Mouse (Mus musculus): ENCODE results near the gene Aldh1l1.
A peak's percentile ranks its signal among the peaks of the same experiment; 100 is the strongest.

Gene Aldh1l1

DNA sequence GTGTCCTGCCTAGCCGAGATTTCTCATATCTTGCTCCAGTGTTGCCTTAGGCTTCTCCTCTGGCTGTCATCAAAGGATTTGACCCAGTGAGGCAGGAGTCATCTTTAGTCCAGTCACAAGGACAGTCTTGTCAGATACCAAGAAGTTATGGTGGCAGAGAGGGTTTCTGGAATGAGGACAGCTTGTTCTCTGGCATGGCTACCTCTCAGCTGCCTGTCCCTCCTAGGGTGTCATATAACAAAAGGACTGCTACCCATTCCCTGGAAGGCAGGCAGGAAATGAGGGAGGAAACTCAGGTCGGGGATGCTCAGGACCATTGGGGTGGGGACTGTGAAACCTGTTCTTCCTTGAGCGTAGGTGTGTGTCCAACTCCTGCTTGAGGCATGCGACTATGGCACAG, 14.1 kb upstream of the Aldh1l1 start:
- no peak for DNase-seq

DNA sequence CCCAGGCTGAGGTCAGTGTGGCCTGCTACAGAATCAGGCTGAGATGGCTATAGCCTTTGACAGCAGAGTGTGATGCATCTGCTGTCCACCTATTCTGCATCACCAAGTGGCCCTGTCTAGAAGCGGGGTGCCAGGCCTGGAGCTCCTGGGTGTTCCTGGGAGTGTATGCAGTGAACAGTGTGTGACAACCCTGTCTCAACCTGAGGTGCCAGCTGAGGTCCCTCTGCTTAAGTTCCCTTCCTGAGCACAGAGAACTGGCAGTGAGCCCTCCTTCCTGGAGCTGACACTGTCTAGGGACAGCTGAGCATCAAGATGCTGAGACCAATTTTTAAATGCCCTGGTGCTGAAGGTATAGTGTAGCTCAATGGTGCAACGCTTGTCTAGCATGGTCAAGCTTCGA, 13.5 kb upstream of the Aldh1l1 start:
- no peak for DNase-seq

DNA sequence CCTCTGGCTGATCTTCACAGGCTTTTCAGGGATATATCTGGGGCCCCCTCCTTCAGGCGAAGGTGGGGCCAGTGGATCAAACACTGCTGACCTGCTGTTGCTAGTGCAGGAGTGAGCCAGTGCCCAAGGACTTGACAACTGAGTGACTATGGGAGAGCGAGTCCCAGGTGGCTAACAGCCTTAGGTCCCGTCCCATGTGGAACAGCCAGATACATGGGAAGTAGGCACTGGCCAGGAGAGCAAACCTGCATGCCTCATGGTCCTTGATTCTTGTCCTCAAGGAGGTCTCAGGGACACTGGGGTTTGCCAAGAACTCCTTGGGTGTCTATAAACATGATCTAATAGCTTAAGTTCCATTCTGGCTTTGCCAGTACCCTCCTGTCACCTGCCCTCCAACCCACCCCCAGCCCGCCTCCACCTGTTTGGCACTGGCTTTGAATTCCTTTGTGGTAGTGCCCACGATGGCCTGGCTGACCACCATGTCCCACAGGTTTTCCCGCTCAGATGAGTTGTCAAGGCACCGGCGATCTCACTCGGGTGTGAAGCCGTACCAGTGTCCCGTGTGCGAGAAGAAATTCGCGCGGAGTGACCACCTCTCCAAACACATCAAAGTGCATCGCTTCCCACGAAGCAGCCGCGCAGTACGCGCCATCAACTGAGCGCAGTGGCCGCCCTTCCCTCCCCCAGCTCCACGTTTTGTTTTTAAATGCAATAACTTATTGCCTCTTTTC, 12.4 kb upstream of the Aldh1l1 start:
- DNase-seq, result no peak

DNA sequence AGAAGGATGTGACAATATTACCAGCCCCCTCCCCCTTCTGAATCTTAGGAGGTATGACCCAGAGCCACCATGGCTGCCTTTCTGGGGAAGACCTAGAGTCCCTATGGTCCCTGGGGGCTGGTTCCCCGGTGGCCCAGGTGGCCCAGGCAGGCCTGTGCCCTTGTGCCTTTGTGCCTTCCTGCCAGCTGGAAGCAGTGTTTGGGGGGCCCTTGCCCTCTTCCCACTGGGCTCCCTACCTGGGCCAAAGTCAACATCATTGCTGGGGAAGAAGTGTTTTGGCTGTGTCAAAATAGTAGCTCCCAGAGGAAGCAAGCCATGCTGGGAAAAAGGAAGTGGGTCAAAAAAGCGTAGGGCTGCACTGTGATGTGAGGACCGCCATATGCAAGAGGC, 11.9 kb upstream of the Aldh1l1 start:
- DNase-seq, result no peak

DNA sequence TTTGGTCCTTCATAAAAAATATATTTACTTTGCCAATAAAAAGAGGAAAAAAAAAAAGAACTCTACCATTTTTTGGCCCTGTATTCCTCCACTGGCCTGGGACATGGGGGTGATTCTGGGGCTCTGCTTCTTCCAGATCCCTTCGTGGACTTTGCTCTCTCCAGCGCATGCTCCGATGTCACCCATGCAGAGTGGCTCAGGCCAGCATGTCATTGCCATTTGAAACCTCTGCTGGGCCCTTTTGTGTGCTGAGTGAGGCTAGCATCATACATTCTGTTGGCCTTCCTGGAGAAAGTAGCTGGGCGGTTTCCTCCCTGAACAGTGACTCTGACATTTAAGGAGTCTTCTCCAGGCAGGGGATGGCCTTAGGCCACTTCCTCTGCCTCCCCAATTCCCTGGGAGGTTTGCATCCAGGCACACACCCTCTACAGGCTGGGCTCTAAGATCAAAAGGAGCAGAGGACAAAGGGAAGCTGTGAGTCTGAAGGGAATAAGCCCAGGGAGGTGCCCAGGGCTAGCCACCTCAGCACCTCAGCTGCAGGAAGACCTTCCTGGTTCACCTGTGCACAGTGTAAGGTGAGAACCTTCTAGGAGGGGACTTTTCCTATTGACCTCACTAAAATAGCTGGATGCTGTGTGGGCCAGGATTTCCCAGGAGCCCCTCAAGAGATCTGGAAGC, 10.9 kb upstream of the Aldh1l1 start:
- no peak for DNase-seq

DNA sequence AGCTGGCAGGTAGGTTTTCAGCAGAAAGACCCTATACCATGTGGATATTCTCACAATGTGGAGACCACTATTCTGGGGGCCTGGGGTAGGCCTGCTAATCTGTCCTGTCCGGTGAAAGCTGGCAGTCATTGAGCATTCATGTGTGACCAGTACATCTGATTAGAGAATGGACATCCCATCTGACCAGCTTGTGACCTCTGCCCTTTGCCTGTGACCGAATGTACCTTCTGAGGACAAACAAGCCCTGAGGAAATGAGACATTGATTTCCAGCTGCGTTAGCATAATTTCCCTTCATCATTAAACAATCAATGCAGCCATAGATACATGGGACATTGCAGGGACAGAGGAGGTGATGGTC, 10.4 kb upstream of the Aldh1l1 start:
- DNase-seq, result no peak

DNA sequence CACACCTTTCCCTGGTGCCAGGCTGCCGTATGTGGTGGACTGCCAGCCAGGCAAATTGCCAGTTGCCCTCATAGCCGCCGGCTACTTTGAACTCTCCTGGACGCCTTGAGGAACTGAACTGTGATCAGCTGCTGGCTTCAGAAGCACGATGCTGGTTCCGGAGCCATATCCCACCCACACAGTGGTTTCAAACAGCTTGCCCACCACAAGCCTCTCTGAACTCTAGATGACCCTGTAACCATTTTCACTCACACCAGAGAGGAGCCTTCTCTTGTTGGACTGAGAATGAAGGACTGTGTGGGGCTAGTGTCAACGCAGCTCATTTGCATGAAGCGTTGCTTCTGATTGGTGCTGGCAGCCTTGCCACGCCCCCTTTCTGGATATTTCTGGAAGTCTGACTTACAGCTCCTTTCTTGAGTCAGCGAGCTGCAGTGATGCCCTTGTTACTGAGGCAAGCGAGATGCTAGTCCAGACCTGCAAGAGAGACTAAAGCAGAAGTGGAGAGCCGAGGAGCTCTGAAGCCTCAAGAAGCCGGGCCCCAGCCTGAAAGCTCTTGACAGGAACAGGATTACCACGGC, 9.2 kb upstream of the Aldh1l1 start:
- peak; percentile 59 to 68 for DNase-seq

DNA sequence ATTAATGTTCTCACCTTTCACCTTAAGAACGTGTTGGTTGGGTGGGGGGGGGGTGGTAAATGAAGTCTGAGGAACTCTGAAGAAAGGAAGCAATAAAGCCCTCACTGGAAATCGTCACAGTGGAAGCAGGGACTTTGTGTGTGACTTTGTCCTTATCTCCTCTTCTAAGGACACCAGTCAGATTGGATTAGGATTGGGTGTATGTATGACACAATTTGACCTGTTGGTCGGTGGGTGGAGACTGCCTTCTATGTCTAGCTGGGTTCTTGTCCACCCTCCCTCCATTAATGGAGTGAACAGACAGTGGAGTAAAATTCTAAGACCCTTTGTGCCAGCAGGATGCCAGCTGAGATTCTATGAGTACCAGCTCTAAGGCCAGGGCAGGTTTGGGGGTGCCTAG, 2.0 kb upstream of the Aldh1l1 start:
- DNase-seq, result no peak

DNA sequence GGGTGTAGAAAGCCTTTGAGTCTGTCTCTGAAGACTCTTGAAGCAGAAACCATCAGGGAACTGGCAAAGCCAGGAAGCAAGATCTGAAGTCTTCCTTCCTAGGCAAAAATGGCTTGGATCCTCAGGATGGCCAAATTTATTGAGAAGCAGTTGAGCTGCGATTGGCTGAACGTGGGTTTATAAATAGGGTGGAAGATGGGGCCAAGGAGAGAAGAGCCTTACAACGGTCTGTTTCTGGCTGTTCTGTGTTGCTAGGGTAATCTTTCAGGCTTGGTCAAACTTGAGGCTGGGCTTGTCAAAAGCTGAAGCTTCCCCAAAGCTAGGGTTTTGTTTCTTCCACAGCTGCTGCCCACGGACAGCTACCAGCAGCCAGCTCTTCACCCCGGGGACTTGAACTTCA, 1.4 kb upstream of the Aldh1l1 start:
- DNase-seq, result no peak

DNA sequence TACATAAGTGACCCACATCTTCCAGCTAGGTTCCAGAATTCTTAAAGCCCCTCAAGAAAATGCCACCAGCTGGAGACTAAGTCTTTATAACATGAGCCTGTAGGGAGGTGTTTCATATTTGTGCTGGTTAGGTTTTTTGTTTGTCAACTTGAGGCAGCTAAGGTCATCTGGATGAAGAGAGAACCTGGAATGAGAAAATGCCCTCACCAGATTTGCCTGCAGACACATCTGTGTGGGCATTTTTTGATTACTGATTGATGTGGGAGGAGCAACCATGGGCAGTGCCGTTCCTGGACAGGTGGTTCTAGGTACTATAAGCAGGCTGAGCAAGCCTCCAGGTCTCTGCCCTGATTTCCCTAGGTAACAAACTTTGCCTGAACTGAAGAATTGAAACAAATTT, 1.3 kb downstream of the Aldh1l1 start:
- DNase-seq, result no peak

DNA sequence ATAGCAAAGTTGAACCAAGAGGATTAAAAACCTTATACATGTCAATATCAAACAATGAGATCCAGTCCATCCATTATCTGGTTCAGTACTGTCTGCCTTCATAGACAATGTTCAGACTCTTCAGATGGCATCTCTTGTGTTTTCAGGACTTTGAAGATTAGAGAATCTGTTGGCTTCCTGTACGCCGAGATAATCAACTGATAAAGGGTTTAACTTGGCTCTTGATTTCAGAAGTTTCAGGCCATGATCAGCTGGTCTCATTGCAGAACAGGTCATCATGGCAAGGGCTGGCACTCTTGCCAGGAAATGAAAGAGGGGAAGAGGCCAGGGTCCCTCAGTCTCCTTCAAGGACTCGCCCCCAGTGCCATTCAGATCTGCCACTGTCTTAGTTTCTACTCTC, 3.3 kb downstream of the Aldh1l1 start:
- DNase-seq, result no peak

DNA sequence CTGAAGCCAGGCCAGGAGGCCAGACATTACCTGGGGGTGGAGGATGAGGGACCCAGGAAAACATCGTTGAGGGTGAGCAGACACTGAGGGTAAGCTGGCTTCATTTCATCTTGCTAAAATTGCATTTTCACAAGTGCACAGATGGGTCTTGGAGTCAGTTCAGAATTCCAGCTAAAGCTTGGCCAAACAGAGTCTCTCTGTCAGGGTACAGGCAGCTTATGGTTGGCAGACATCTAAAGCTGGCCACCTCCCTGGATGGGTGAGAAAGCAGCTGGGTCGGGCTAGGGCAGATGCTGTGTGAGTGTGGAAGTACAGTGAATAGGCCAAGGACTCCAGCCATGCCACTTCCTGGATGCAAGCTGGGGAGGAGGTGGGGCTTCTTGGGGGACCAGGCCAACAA, 4.7 kb downstream of the Aldh1l1 start:
- no peak for DNase-seq

DNA sequence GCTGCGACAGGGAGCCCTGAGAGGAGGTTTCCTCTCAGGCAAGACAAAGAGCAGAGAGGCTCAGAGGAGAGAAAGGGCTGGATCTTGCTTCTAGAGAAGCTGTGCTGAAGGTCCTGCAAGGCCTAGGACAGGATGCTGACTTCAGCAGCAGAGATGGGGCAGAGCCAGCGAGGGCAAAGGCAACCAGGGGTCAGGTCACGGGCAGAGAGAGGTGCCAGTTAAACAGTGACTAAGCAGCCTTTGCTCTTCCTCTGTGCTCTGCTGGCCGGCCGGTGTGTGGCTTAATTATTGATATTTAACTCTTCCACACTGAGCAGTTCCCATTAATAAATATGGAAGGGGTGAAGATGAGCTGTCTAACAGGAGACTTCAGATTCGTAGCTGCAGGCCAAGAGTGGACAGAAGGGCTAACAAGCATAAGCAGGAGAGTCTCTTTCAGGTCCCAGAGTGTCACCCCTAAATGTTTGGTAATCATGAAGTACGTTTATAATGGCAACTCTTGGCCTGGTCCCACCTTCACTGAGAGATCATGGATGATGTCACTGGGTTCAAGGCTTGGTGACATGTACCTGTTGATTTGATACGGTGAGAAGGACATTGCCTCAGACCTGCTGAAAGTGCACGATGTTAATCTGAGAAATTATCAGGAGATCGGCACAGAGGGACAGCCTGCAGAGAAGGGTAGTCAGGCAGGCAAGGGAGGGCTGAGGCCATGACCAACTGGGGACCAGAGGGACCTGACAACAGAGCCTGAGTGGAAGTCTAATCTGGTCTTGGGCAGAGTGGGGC, 5.9 kb downstream of the Aldh1l1 start:
- DNase-seq, result peak; percentile 73 to 81

DNA sequence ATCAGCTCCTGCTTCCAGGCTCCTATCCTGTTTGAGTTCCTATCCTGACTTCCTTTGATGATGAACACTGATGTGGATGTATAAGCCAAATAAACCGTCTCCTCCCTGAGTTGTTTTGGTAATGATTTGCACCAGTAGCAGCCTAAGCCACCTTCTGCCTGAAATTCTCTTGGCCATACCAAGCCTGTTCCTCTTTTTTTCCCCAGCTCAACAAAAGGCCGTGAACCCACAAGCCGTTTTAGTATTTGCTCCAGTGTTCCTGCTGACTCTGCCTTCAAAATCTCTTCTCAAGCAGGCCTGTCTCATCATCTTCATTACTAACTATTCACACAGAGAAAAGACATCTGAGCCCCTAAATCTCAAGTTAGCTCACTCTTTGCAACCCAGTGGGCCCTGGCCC, 7.9 kb downstream of the Aldh1l1 start:
- no peak for DNase-seq

DNA sequence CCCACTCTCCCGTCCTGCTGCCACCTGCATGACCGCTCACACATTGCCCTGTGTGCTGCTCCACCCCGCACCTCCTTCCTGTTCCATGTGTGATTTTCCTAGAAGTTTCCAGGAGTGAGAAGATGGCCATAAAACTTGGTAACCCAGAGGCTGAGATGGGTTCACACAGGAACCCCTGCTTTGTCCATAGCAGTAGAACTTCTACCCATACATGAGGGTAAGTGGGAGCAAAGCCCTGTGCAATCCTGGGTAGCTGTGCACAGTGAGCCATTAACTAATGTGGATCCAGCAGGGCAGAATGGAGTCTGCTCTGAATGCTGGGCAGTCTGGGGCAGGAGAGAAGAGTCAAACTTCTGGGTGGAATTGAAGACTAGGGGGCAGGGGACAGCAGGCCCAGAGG, 8.3 kb downstream of the Aldh1l1 start:
- DNase-seq, result peak in 1 of 2 experiments; percentile 32

DNA sequence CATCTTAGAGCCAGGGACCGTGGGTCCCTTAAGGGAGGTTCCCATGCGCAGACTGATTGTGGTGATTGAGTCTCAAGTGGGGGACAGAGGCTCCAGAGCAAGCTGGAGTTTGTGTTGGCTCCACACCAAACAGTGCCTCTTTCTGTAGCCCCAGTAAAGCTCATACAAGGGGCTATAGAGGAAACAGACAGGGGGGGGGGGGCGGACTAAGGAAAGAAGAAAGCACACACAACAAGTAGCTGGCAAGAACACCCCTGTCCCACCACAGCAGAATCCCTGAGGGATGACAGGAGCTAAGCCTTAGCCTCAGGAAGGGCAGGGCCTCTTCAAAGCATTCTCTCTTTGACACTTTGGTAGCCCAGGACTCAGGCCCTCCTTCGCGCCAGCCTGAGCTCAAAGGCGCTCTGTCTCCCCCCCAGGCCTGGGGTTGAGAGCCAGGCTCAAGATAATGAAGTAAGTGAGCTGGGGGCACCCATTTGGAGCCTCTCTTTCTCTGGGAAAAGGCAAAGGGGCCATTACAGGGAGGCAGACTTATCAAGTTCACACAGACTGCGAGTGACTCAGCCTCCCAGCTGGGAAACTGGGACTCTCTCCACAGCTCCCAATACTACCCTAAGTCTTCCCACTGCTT, 9.2 kb downstream of the Aldh1l1 start:
- DNase-seq, result no peak

DNA sequence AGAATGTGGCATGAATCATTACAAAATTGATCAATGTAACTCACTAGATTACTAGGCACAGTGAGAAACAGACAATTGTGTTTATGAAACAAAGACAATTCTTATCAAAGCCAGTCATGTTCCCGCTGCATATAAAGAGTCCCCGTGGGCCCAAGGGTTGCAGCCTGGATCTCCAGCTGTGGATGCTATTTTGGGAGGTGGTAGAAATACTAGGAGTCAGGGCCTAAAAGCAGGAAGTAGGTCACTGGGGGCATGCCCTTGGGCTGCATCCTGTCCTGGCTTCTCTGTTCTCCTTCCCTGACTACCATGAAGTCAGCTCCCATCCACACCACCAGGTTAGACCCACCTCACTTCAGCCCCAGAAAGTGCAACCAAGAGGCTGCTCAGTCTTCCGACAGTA, 10.0 kb downstream of the Aldh1l1 start:
- DNase-seq, result no peak

DNA sequence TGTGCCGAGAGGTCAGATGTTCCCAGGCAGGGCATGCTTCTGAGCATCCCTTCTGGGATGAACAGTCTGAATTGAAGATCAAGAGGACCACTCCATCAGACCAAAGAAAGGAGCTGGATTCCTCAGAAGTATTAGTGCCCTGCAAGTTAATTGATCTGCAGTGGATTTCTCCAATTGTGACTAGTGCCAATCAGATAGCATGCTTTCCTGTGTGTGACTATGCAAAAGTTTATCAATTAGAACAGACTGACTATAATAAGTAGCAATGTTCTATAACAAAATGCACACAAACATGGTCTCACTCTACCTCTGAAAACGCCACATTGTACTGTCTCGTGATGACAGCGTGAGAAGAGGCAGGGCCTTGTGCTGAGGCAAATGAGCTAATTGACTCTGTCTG, 13.3 kb downstream of the Aldh1l1 start:
- no peak for DNase-seq

DNA sequence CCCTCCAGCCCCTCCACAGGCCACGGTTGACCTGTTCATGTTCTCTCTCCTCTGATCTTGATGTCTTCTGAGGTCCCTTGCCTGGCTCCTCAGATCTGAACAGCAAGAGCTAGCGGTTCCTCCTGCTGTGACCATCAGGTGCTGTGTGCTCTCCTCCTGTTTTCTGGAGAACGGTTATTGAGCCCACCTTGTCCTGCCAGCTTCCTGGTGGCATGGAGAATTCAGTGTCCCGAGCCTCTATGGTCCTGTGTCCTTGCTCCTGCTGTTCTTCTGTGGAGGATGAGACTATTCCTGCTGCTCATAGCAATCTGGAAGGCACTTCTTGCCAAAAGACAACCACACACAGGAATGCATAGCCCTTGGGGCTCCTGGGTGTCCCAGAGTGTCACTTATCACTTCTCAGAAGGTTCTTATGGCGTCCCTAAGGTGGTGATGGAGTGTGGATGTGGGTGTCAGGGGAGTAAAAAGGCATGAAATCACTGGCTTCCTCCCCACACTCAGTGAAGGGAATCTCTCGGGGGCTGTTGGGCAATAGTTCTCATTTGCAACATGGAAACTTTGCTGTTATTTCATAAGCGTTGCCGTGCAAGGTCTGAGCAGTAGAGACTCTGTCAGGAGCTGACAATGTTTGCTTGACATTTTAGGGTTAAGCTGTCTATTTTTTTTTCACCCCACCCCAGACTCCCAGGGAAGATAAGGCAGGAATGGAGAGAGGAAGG, 15.2 kb downstream of the Aldh1l1 start:
- DNase-seq, result no peak

DNA sequence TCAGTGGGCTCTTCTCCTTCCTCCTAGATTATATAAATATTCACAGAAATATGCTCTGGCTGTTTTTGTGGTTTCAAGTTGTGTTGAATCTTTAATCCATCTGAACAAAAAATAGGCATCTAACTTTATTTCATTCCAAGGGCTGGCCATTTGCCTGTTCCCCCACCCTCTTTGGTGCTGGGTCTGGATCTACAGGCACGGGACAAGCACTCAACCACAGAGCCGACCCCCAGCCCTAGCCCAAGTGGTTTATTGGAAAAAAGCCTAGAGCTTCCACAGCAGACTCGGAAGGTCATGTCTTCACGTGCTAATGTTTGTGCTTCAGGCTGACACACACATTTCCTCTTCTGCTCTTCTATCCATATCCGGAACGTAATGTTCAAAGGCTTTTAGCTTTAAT, 19.7 kb downstream of the Aldh1l1 start:
- DNase-seq, result peak; percentile 39 to 51

DNA sequence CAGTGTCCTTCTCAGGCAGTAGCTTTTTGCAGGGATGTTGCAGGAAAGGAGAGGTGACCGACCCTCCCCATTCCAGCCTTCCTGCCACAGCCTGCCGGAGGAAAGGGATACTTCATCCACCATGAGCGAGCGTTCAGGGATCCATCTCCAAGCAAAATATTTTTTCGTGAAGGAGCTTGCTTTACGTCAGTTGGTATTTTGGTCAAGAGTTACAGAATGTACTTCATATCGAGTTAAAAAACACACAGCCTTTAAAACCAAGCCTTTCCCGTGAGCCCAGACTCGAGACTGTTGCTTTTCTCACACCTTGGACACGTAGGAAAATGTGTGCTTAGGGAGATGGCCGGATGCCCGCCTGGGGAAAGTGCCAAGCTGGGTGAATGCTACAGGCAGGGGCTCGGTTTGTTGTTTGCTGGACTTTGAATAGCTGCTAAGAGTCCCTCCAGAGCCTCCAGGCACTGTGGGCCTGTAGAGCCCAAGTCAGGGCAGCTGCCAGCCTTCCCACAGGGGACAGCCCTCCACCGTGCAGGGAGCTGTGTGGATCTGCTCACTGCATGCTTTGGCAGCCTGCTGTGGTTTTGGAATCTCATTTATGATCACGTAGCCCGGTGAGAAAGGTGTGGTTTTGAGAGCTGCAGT, 20.6 kb downstream of the Aldh1l1 start:
- DNase-seq, result peak; percentile 70 to 80

DNA sequence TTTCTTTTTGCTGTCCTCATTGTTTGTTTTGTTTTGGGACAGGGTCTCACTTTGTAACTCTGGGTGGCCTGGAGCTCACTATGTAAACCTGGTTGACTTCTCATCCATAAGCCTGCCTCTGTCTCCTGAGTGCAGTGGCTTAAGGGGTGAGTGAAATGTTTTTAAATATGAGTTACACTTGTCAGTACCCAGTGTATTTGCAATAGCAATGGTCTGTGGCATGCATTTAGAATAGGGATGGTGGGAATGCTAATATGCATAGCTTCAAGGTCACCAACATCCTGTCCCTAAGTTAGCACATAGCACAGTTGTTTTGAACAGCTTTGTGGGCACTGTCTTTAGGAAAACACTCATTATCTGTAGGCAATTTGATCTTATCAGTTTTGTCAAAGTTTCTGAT, 21.2 kb downstream of the Aldh1l1 start:
- no peak for DNase-seq
